Mouse (Mus musculus): ENCODE data around the gene Higd2a. TPM values are rescaled to one million over a fixed set of nuclear protein-coding genes. Genes with fewer than 3 reads are reported as not detected.
"Not testable (repeated sequence)": the region's sequence is repeated elsewhere in the genome, so short reads cannot be mapped to it uniquely, and the experiment has no call there.

The Higd2a gene
- polyA plus RNA-seq, 1 experiment: 329 TPM

DNA sequence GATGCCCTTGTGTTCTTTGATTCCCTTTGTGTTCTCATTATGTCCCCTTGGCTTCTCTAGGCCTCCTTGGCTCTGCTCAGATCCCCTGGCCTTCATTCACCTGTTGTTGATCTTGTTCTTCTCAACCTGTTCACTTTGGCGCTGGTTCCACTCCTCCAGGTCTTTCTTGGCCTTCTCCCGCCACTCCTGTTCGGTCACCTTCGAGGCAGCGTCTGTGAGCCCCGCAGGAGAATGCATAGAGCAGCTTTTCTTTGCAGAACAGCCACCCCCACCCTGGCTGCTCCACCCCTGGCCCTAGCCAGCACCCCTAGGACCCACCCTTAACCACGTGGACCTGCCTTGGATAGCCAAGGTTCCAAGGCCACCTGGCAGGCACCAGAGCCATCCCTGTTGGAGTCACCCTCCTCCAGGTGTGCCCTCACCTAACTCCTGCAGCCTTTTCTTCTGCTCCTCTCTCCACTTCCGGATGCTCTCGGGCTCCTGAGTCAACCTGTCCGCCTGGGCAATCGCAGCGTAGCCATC is 8.7 kb downstream of the Higd2a start:
- no peak overlapping the region for H3K27ac ChIP-seq (replicated peaks; ENCODE audit: low read depth, low read length)

DNA sequence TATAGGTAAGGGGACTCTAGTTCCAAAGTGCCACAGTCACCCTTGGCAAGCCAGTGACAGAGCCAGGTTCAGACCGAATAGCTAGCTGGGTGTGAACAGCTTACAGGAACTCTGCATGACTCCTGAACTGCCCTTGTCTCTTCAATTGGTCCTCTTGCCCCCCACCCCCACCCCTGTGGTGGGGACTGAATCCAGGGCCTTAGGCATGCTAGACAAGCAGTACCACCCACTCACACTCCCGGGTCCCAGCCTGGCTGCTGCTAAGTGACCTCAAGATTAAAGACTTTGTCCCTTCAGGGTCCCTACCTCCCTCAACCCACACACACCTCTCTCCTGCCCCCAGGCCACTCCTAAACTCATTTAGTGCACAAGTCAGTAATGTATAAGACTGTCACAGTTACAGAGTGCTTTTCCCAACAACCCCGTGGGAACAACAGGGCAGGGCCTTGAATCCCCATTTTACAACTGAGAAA is 12.7 kb downstream of the Higd2a start:
- Histone ChIP-seq H3K27ac (replicated peaks; ENCODE audit: low read depth, low read length) (no peak overlapping the region), H3K4me1 (ENCODE audit: control insufficient read depth, insufficient read depth, insufficient read length, low read length) (peaks cover 7% of the 10 kb centered on the region), H3K4me3 (ENCODE audit: insufficient read depth, low read depth, low read length) (no peak overlapping the region)

More for the DNA sequence above, 8.7 kb downstream of the Higd2a start:
- Histone ChIP-seq H3K4me1 (ENCODE audit: control insufficient read depth, insufficient read depth, insufficient read length, low read length) (peaks cover 8% of the 10 kb centered on the region), H3K4me3 (ENCODE audit: insufficient read depth, low read depth, low read length) (no peak overlapping the region)

DNA sequence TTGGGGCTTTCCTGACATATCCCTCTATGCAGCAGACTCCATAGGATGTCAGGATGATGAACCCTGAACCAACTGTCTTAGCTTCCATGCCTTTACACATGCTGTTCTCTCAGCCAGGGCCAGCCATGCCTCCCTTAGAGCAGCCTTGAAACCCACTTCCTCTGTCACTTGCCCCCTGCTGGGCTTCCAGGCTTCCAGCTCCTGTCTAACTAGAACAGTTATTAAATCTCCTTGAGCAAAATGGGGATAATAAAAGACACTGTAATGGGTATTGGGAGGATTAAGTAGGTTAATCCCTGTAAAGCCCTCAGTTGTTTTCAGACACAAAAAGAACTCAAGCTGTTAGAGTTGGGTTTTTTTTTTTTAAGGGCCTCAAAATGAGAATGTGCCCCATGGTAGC is 13.5 kb downstream of the Higd2a start:
- H3K4me3 ChIP-seq (ENCODE audit: insufficient read depth, low read depth, low read length): no peak overlapping the region

DNA sequence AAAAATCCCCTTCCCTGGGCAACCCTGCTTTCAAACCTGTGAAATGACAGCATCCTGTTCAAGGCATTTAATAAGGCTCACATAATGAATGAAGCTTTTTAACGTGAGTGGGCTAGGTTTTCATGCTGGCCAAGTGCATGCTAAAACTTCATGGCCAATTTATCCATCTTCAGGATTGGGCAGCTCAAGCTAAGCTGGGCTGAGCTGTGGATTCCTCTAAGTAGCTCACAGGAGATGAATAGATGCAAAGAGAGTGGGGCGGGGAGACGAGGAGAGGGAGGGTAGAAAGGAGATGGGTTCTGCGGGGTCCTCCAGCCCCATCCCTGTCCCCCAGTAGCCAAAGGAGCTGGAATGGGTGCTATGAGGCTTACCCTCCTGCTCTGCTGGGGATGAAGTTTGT is 14.2 kb downstream of the Higd2a start:
- Histone ChIP-seq H3K4me3 (ENCODE audit: insufficient read depth, low read depth, low read length) (no peak overlapping the region), H3K4me1 (ENCODE audit: control insufficient read depth, insufficient read depth, insufficient read length, low read length) (peaks cover 7% of the 10 kb centered on the region), H3K27ac (replicated peaks; ENCODE audit: low read depth, low read length) (peak overlapping the region; percentile 89; the same call in 1 of the 2 replicates)

More for the DNA sequence above, 13.5 kb downstream of the Higd2a start:
- no peak overlapping the region for H3K27ac ChIP-seq (replicated peaks; ENCODE audit: low read depth, low read length)
- H3K4me1 ChIP-seq (ENCODE audit: control insufficient read depth, insufficient read depth, insufficient read length, low read length): peaks cover 7% of the 10 kb centered on the region

DNA sequence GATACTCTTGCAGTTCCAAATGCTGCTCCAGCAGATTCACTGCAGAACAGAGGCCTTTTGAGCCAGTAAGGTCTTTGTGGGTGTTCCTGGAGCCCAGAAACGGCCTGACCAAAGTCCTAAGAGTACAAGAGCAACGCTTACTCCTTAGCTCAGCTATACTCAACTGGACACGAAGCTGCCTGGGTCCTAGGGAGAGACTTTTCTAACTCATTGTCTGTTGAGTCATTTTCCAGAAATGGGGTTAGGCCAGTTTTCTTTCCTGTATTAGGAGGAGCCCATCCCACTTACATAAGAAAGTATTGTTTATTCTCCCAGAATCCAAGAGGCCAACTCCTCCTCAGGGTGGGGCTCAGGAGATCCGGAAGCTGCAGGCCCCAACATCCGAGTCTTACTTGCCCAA is 15.4 kb downstream of the Higd2a start:
- Histone ChIP-seq H3K4me3 (ENCODE audit: insufficient read depth, low read depth, low read length) (no peak overlapping the region; the same call in 1 of the 2 replicates), H3K4me1 (ENCODE audit: control insufficient read depth, insufficient read depth, insufficient read length, low read length) (peaks cover 10% of the 10 kb centered on the region), H3K27ac (replicated peaks; ENCODE audit: low read depth, low read length) (peak overlapping the region; percentile 89)

DNA sequence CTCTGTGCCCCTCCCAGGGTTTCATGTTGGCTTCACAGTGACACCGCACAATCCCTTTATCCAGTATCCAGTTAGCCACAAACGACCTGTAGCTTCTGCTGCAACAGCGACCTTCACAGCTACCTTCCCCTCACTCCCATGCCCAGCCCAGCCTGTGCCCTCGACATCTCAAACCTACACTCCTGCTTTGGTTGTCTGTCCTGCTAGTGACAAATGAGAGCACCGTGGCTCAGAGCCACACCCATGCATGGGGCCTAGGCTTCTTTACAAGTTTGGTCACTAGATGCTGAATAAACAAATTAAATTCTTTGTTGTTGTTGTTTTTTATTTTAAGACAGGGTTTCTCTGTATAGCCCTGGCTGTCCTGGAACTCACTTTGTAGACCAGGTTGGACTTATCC is 17.2 kb downstream of the Higd2a start:
- no peak overlapping the region for H3K4me3 ChIP-seq (ENCODE audit: insufficient read depth, low read depth, low read length)
- peaks cover 10% of the 10 kb centered on the region for H3K4me1 ChIP-seq (ENCODE audit: control insufficient read depth, insufficient read depth, insufficient read length, low read length)
- no peak overlapping the region for H3K27ac ChIP-seq (replicated peaks; ENCODE audit: low read depth, low read length)

DNA sequence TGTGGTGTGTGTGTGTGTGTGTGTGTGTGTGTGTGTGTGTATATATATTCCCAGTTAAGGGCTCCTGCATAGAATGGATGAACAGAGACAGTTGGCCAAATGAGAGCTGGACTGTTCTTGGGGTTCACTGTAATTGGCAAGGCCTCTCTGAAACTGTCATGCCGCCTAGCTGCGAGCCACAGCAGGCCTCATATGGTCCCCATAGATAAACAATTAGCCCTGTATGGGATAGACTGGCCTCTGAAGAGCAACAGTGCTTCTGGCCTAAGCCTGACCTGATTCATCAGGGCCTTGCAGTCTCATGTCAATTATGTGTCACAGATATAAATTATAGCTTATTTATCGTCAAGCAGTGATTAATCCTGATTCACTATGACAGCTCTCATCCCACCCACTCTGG is 18.0 kb downstream of the Higd2a start:
- Histone ChIP-seq H3K4me3 (ENCODE audit: insufficient read depth, low read depth, low read length) (no peak overlapping the region), H3K27ac (replicated peaks; ENCODE audit: low read depth, low read length) (no peak overlapping the region)

DNA sequence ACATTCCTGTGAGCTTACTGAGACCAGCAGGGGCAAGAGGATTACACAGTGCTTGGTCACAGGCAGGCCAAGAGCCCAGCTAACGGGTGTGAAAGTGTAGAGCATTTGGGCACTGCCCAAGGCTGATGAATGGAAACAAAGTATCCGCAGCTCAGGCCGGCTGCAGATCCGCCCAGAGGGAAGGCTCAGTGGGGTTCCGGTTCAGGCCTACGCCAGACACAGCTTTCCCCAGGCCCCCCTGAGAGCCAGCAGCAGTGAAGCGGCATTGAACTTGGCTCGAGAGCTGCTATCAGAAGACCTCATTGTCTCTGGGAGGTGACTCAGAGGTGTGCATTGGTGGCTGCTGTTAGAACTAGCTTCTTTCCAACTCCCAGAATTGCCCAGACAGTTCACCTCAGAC is 18.7 kb downstream of the Higd2a start:
- Histone ChIP-seq H3K4me3 (ENCODE audit: insufficient read depth, low read depth, low read length) (peak overlapping the region; percentile 8; the same call in 1 of the 2 replicates), H3K4me1 (ENCODE audit: control insufficient read depth, insufficient read depth, insufficient read length, low read length) (peaks cover 8% of the 10 kb centered on the region), H3K27ac (replicated peaks; ENCODE audit: low read depth, low read length) (peak overlapping the region; percentile 8; the same call in 1 of the 2 replicates)

More for the DNA sequence above, 18.0 kb downstream of the Higd2a start:
- H3K4me1 ChIP-seq (ENCODE audit: control insufficient read depth, insufficient read depth, insufficient read length, low read length): peaks cover 10% of the 10 kb centered on the region

DNA sequence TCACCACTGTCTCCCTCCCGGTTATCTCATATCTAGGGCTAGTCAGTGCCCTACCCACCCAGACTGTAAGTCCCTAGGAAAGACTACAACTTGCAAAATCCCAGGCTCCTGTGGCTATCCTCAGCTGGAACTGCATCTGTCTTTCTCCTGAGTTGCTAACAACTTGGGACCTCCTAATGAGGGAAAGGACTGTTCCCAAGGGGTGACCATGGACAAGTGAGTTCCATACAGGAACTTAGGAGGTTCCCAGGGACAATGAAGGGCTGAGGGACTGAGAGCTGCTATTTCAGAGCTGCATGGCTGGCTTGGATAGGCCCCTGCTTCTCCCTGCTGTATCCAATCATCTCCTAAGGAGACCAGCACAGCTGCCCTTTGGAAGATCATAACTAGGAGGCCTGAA is 19.3 kb downstream of the Higd2a start:
- Histone ChIP-seq H3K4me1 (ENCODE audit: control insufficient read depth, insufficient read depth, insufficient read length, low read length) (peaks cover 3% of the 10 kb centered on the region), H3K27ac (replicated peaks; ENCODE audit: low read depth, low read length) (no peak overlapping the region), H3K4me3 (ENCODE audit: insufficient read depth, low read depth, low read length) (peak overlapping the region; percentile 8; the same call in 1 of the 2 replicates)

DNA sequence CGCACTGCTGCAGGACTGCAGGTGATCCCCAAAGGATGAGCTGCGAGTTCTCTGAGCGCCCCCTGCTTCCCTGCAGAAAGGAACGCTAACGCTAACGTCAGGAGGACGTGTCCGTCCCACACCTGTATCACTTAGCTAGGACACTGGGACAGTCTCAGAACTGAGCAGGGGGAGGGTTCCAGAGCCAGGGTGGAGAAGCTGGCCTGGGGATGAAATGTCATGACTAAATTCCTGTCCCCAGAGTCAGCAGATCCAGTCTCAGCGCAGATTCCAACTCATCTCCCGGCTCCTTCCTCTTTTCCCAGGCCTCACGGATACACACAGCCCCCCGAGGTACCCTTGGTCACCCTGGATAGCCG is 20.6 kb downstream of the Higd2a start:
- H3K4me1 ChIP-seq (ENCODE audit: control insufficient read depth, insufficient read depth, insufficient read length, low read length): peaks cover 3% of the 10 kb centered on the region; the same call in 1 of the 2 replicates
- peak overlapping the region; percentile 75 for H3K27ac ChIP-seq (replicated peaks; ENCODE audit: low read depth, low read length)
- H3K4me3 ChIP-seq (ENCODE audit: insufficient read depth, low read depth, low read length): peak overlapping the region; percentile 80

DNA sequence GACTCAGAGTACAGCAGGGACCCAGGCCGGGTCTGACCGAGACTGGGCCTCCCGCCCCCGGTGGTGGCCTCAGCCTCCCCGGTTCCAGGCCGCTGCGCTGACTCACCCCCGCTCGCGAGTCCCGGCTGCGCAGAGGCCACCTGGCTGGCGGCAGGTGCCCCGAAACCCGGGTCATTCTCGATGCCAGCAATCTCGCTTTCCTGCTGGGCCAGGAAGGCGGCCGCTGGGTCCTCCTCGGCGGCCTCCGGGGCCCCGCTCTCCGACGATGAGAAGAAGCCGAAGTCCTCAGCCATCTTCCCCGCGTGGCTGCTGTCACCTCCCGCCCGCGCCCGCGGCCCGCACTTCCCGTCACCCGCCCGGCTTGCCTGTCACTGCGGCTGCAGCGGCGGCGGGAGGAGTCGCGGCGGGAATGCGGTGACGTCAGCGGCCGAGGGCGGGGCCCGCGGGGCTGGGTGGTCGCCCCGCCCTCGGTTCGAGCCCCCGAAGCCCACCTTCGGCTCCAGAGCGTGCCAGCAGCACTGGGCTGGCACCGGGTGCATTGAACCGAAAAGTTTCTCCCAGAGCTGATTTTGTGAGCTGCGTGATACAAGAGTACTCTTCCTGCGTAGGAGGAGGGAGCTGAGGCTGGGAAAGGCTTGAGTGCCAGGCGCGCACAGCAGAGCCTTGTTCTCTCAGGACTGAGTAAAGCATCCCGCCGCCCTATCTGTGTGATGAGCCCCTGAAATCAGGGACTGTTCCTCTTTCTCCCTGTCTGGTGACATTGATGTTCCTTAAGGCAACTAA is 21.2 kb downstream of the Higd2a start, which contains the start of gene Cltb:
TSS of gene Cltb (minus strand) at position 373 of the 783 bp plus-strand sequence.
- Histone ChIP-seq H3K4me3 (ENCODE audit: insufficient read depth, low read depth, low read length) (peak within 1 kb of the TSS; percentile 80), H3K4me1 (ENCODE audit: control insufficient read depth, insufficient read depth, insufficient read length, low read length) (peaks cover 3% of the 10 kb centered on the region; the same call in 1 of the 2 replicates), H3K27ac (replicated peaks; ENCODE audit: low read depth, low read length) (peak within 1 kb of the TSS; percentile 87)

DNA sequence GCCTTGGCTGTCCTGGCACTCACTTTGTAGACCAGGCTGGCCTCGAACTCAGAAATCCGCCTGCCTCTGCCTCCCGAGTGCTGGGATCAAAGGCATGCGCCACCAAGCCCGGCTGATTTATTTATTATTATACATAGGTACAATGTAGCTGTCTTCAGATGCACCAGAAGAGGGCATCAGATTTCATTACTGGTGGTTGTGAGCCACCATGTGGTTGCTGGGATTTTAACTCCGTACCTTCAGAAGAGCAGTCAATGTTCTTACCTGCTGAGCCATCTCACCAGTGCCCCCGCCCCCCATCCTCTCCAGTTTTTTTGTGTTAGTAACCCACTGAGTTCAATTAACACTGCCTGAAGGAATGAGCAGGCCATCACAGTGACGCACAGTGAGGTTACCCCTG is 23.1 kb downstream of the Higd2a start:
- not testable (repeated sequence) for H3K4me1 ChIP-seq (ENCODE audit: control insufficient read depth, insufficient read depth, insufficient read length, low read length); H3K27ac ChIP-seq (replicated peaks; ENCODE audit: low read depth, low read length); H3K4me3 ChIP-seq (ENCODE audit: insufficient read depth, low read depth, low read length)

DNA sequence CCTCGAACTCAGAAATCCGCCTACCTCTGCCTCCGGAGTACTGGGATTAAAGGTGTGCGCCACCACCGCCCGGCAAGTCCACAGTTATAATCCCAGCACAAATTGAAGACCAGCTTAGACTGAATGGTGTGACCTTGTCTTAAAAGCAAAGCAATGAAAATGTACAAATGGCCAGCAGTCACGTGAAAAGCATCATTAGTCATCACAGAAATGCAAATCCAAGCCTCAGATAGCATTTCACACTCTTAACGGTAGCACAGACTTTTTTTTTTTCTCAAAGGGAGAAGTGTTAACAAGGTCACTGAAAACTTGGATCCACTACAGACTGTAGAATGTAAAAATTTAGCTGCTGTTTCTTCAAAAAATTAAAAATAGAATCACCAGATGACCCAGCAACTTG is 26.3 kb downstream of the Higd2a start:
- Histone ChIP-seq H3K4me3 (ENCODE audit: insufficient read depth, low read depth, low read length) (no peak overlapping the region), H3K27ac (replicated peaks; ENCODE audit: low read depth, low read length) (no peak overlapping the region), H3K4me1 (ENCODE audit: control insufficient read depth, insufficient read depth, insufficient read length, low read length) (no peaks in the 10 kb centered on the region)

DNA sequence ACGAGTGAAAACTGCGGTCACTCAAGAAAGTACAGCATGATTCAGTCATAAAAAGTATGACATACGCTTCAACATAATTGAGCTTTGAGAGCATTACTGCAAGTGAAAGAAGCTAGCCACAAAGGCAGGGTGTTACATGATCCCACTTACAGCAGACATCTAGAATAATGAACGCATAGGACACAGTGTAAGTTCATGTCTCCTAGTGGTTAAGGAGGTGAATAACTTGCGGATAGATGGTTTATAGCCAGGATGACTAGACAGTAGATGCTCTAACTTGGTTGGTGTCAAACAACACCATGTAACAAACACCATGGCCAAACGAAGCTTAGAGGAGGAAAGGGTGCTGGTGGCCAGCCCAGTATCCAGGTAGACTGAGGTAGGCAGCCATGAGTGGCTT is 27.0 kb downstream of the Higd2a start:
- Histone ChIP-seq H3K4me3 (ENCODE audit: insufficient read depth, low read depth, low read length) (no peak overlapping the region), H3K27ac (replicated peaks; ENCODE audit: low read depth, low read length) (no peak overlapping the region), H3K4me1 (ENCODE audit: control insufficient read depth, insufficient read depth, insufficient read length, low read length) (no peaks in the 10 kb centered on the region)

DNA sequence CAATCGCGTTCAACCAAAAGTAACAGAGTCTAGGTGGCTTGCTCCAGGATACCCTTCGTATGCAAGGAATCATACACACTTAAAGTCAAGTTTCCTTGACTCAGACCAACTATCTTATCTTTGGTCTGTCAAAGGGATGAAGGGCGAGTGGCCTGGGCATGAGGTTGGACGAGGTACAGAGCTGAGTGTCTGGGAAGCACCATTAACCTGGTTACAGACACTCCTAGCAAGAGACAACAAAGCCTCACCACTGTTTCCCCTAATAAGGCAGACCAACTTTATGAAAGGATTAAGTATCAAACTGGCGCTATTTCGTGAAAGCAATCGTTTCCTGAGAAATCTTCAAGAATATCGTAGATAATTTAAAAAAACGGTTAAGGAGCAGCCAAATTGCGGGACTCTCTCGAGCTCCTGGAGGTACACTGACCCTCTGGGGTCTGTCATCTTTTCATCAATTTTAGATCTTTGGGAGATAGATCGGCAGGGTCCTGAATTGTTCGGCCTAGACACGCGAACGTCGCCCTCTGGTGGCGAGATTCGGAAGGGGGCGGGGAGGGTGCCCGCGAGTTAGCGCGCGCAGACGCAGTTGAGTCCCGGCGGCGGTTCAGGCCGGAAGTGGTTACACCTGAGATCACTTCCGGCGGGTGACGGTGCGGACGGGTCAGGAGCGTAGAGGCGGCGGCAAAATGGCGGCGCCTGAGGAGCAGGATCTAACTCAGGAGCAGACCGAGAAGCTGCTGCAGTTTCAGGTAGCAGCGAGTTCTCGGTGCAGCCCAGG is 31.3 kb downstream of the Higd2a start, which contains the start of gene Faf2:
TSS of gene Faf2 (plus strand) at position 630 of the 778 bp plus-strand sequence.
- Histone ChIP-seq H3K4me3 (ENCODE audit: insufficient read depth, low read depth, low read length) (peak within 1 kb of the TSS; percentile 90), H3K4me1 (ENCODE audit: control insufficient read depth, insufficient read depth, insufficient read length, low read length) (peaks cover 9% of the 10 kb centered on the region), H3K27ac (replicated peaks; ENCODE audit: low read depth, low read length) (peak within 1 kb of the TSS; percentile 90)

Measured in brown adipose tissue, adult 24 weeks (tissue).